Mouse (Mus musculus): ENCODE measurements around the gene Snx14.

GRCm38 (mm10) chr9:88416752-88417151 is 22.0 kb downstream of the Snx14 start:
- TF ChIP-seq POLR2A (IDR thresholded peaks at IDR 0.05; ENCODE audit: insufficient read depth, low read depth, low read length) (no peak), CTCF (IDR thresholded peaks at IDR 0.05) (no peak)

Data from heart, adult 2 months (tissue).